In genomic region chr11:101151063-101151462, GRCm38 (mm10) we compare ENCODE assay signal across 27 mouse cellular contexts. TPM values are rescaled to one million over a fixed set of nuclear protein-coding genes. Genes with fewer than 3 reads are reported as not detected.
"Had no signal": no experiment of that assay in that cellular context is flagged by ENCODE, and none has a peak within 500 bp of the region (broad histone marks: within the 10 kb centered on the region; RNA-seq: fewer than 3 reads in every experiment).

No protein-coding gene starts in this region.

- H3K27ac ChIP-seq: gastrocnemius, adult 2 months; heart, embryonic 13.5 days; heart, embryonic 15.5 days; hindbrain, embryonic 10.5 days; hindbrain, embryonic 12.5 days; hindbrain, embryonic 14.5 days; intestine, embryonic 15.5 days; limb, embryonic 10.5 days; limb, embryonic 12.5 days; liver, embryonic 13.5 days had no signal

- H3K9me3 ChIP-seq: heart, embryonic 13.5 days; heart, embryonic 15.5 days; hindbrain, embryonic 10.5 days; hindbrain, embryonic 12.5 days; intestine, embryonic 15.5 days; limb, embryonic 10.5 days; limb, embryonic 12.5 days; liver, embryonic 13.5 days had no signal

- H3K9ac ChIP-seq: heart, embryonic 13.5 days; heart, embryonic 15.5 days; hindbrain, embryonic 12.5 days; hindbrain, embryonic 14.5 days; intestine, embryonic 15.5 days; limb, embryonic 12.5 days; liver, embryonic 13.5 days had no signal

- ATAC-seq: hindbrain, embryonic 16.5 days; inflammation-experienced regulatory T-cells, adult 6 months; intestine, embryonic 15.5 days; intestine, postnatal 0 days had no signal

- H3K4me2 ChIP-seq: heart, embryonic 11.5 days; heart, embryonic 13.5 days; heart, embryonic 15.5 days; hindbrain, embryonic 12.5 days; hindbrain, embryonic 14.5 days; intestine, embryonic 15.5 days; limb, embryonic 12.5 days; liver, embryonic 11.5 days; liver, embryonic 13.5 days had no signal

- DNase-seq: gastrocnemius, adult 2 months; gastrocnemius, postnatal 10 days; gastrocnemius, postnatal 25 days; heart, adult 18-20 months; heart, postnatal 4 days; kidney, adult 18-20 months; kidney, adult 8-10 months; kidney, postnatal 10 days; kidney, postnatal 25 days; kidney, postnatal 4 days; liver; liver, embryonic 13.5 days had no signal

- H3K4me3 ChIP-seq: gastrocnemius, adult 2 months; heart, embryonic 13.5 days; heart, embryonic 15.5 days; hindbrain, embryonic 10.5 days; hindbrain, embryonic 12.5 days; intestine, embryonic 15.5 days; limb, embryonic 10.5 days; limb, embryonic 12.5 days; liver, embryonic 13.5 days had no signal

- H3K27me3 ChIP-seq: heart, embryonic 13.5 days; heart, embryonic 15.5 days; intestine, embryonic 15.5 days had no signal

- H3K36me3 ChIP-seq: heart, embryonic 13.5 days; heart, embryonic 15.5 days; hindbrain, embryonic 10.5 days; hindbrain, embryonic 12.5 days; intestine, embryonic 15.5 days; limb, embryonic 10.5 days; limb, embryonic 12.5 days; liver, embryonic 13.5 days had no signal

RNA-seq across cellular contexts. Expression of gene Tubg2, which starts 4.6 kb away (rescaled TPM):
- total RNA-seq: granulocyte monocyte progenitor cell, adult 5-6 weeks had no signal

RNA-seq across cellular contexts. Expression of gene Plekhh3, which starts 20.1 kb away (rescaled TPM):
- polyA plus RNA-seq: inflammation-experienced regulatory T-cells, adult 6 months had no signal

RNA-seq across cellular contexts. Expression of gene Ccr10, which starts 24.2 kb away (rescaled TPM):
- total RNA-seq: gastrocnemius, adult 2 months; gastrocnemius, postnatal 10 days; gastrocnemius, postnatal 25 days; granulocyte monocyte progenitor cell, adult 5-6 weeks; heart, adult 18-20 months; heart, postnatal 4 days; layer of hippocampus, postnatal 10 days had no signal
- polyA plus RNA-seq: limb, embryonic 10.5 days; limb, embryonic 12.5 days; liver, embryonic 13.5 days had no signal
